Mouse (Mus musculus) left cerebral cortex, postnatal 14 days (tissue): ENCODE data around the gene Pappa2. TPM values are rescaled to one million over a fixed set of nuclear protein-coding genes. Genes with fewer than 3 reads are reported as not detected.
A peak's percentile ranks its signal among the peaks of the same experiment; 100 is the strongest.

Experiments
- DNase-seq, 2 experiments: peaks; one replicate each; pipeline ENCODE4 v3.0.0; 2021 to 2022; ENCODE audit warnings: low spot score in 2 of 2, mixed read lengths in 1 of 2
- intact Hi-C: fragments of 180-260 bp; cut with DNase I; formaldehyde crosslinking; loops from one replicate; pipeline ENCODE4 v1.15.1; 2025
- total RNA-seq, 2 experiments: library from RNA; stranded (reverse); gene quantifications; 2 replicates each; pipeline ENCODE4 v1.2.3; 2021

The Pappa2 gene
- total RNA-seq, 2 experiments from 2014 or later, result 2.6 to 3.2 TPM

DNA sequence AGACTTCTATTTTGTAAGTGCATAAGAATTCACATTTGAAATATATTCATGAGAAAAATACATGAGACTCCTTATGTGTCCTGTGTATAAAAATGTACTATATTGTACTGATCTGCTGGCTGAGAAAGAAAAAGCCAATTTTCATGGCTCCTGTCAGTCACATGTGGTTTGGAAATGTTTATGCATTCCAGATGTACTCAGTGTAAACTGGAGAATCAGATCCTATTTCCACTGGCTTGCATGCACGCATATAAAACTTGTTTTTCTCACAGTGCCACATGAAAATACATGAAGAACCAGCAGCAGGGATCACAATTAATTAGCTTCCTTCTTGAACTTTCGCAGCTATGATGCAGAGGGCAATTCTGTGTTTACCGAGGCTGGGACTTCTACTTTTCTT lies 168.4 kb downstream of the Pappa2 start:
- intact Hi-C loops, result no loop called here
- no peak for DNase-seq

DNA sequence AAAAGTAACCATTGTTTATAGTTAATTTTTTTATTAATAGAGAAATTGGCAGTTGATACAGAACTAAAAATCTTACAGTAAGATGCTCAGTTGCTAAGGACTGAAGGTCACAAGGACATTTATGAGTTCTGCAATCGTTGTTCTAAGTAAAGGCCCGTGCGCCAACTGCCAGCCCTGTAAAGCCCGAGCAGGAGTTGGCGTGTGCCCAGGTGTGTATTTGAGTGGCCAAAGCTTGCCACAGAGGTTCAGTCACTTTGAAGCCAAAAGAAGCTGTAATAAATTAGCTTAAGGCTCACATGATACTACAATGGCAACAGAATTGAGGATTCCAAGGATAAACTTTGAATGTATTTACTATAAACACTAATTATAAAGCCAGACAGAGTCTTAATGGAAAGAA lies 204.8 kb downstream of the Pappa2 start:
- DNase-seq, result no peak
- intact Hi-C loops, result no loop called here

DNA sequence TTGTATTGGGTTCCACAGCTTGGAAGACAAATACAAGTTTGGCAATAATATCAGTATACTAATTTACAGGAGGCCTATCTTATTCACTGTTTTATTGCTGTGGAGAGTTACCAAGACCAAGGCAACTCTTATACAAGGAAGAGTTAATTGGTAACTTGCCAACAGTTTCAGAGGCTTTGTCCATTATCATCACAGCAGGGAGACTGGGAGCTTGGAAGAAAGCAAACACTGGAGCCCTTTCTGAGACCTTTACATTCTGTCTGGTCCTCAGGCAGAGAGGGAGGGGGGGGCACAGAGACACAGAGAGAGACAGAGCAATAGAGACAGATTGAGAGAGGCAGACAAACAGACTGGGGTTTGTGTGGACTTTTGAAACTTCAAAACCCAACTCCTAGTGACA lies 207.2 kb downstream of the Pappa2 start:
- no peak for DNase-seq
- intact Hi-C loops, result no loop called here

DNA sequence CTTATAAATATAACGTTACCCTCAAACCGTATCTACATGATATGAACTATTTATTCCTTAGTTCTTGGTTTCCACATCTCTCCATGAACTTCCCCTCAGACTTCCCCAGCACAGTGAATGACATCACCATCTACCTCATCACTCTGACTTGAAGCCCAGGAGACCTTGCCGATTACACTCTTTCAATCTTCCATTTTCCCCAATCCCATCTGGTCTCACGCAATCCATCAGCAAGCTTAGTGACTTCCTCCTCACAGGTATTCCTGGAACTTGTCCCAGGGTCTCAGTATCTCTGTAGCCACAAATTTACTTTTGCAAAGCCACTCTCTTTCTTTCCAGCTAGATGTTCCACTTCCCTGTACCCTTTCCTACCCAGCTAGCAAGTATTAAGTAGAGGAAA lies 209.5 kb downstream of the Pappa2 start:
- intact Hi-C loops, result no loop called here
- DNase-seq, result no peak

DNA sequence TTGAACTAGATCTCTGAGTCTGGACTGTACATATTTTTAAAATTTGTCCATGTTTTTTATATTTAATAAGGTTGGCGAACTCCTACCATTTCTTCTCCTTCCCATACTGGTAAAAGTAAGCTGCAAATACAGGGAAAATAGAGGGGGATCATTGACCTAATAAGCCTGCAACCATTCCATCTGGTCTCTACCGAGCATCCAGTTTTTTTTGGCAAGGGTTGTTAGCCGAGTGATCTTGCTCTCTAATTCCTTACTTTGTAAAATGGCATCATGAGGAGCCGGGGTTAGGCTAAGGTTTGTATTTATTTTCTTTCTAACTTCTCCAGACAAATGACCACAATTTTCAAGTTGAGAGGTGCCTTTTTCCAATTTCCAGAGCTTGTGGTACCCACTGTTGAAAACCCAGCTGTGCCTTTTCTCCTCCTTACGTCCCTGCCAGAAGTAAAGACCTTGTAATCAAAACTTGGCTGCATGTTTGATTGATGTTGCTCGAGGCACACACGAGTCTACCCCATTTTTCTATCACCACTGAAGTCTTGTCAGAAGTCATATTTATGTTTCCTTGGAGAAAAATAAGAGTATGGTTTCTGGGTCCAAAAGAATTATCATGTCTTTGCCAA lies 210.1 kb downstream of the Pappa2 start:
- intact Hi-C loops, result no loop called here
- DNase-seq, result no peak

DNA sequence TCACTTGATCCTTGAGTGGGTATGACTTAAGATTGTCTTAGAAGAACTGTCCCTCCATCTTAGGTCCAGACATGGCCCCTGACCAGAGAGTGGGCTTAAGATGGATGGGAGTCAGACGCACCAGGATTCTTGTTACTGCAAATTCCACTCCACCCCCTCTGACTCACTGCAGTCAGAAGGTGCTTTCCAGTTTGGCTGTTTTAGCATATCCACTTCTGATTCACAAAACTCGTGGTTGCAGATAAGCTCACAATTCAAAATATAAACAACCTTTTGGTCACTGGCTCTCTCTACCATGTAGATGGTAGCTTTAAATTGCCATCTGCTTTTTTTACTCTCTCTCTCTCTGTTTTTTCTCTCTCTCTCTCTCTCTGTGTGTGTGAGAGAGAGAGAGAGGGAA lies 214.4 kb downstream of the Pappa2 start:
- no peak for DNase-seq
- intact Hi-C loops, result no loop called here

DNA sequence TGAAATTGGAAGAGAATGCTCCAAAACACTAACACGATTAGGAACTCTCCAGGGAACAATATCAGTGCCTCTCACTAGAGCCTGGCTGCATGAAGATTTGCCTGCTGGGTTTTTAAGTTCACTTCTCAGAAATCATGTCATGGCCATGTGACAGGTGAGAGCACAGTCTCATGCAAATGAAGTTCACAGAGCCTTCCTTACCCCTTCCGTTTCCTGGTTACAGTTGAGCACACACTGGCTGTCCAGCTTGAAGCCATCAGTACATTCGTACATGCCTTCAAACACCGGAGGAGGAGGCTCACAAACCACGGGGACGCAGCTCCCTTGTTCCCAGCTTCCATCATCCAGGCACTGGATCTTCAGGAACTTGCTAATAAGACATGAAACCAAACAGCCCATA lies 215.6 kb downstream of the Pappa2 start:
- DNase-seq, result no peak
- intact Hi-C loops, result no loop called here

DNA sequence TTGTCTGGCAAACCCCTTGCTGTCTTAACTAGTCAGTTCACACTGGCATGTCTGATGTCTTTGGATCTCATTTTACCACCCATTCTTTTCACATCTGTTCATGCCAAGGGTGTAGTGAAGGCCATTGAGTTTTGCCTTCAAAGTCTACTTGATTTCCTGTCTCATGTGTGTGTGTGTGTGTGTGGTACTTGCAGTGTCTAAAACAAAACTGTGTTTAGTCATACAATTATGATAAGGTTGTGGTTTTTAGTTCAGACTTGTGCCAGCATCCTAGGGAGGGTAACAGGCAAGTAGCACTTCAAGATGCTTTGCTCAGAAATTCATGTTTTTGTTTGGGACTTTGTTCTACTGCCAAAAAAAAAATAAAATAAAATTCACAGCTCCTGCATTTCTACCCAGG lies 216.1 kb downstream of the Pappa2 start:
- intact Hi-C loops, result no loop called here
- DNase-seq, result no peak

DNA sequence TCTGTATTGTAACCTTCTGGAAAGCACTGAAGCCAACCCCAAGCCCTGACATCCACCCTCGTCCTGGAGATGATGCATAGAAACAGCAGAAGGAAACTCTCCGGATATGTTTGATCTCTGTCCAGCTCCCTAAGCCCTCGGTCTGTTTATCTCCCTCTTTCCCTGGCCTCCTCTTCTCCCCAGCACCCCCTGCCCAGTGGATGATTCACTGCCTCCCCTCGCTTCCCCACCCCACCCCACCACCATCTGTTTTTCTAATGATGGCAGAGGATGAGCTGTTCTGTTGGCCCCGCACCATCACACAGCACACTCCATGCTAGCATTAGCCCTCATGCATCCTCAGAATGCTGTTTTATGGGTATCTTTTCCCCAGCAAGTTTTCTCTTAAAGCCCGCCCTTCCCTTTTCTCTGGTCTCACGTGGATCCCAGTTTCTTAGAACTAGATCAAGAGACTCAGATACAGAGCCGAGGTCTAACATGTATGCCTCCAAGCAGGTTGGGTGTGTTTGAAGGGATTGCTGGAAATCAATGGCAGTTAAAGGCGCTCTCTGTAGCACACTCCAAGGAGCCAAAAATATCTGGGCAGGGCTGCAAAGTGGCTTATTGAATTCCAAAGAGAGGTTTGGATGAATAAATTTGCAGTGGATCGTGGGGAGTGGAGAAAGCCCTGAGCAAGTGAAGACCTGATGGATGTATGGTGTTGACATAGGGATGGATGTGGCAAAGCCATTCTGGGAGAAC lies 231.8 kb downstream of the Pappa2 start:
- intact Hi-C loops, result no loop called here
- no peak for DNase-seq

DNA sequence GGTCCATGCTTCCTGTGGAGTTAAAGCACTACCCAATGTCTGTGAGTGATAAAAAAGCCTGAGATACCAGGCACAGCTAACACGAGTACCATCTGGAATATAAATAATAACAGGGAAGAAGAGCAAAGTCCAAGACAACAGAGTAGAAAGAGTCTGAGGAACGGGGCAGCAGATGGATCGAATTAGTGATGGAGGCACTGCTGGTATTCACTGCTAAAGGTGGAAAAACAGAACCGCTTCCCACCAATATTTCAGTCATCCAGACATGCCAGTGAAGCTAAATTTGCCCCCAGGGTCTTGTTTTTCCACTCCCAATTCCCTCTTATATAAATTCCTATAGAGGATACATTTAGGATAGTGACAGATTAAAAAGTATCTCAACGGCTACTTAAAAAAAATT lies 238.8 kb downstream of the Pappa2 start:
- no peak for DNase-seq
- intact Hi-C loops, result no loop called here

DNA sequence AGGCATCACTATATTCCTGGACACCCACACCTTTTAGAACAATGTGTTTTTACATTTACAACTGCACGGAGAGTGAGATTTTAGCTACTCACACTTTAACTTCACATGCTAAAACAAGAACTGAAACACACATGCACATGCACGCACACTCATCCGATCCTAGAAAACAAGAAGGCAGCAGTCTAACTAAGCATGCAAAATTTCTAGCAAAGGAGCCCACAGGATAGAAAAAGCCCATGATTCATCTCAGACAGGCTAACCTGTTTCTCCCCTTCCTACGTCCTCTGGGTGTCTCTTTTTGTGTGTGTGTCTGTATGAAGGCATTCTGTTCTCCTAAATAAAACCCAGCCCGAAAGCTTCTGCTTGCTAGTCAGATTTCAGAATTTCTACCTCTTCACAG lies 239.3 kb downstream of the Pappa2 start:
- intact Hi-C loops, result no loop called here
- DNase-seq, result peak in 1 of 2 experiments; percentile 64

DNA sequence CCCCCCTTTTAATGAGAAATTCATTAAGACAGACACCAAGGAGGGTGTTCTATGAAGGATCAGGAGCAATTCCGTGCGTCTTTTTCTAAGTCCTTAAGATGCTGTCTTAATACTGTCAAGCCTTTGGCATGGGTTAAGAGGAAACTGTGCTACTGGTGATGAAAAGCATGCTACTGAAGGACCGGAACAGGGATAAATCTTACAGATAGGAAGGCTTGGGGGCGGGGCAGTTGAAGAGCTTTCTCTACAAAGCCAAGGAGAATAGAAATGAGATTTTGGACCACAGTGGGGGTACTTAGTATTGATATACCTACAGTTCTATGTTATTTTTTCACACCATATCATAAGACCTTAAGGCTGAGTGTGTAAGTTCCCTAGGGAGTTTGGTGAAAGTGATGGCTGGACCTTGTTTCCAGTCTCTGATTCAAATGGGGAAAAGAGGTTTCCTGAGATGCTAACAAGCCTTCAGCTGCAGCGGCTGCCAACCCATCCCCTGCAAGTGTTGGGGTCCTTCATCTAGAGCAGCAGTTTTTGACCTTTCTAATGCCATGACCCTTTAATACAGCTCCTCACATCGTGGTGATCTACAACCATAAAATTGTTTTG lies 240.0 kb downstream of the Pappa2 start:
- DNase-seq, result no peak
- intact Hi-C loops, result no loop called here

DNA sequence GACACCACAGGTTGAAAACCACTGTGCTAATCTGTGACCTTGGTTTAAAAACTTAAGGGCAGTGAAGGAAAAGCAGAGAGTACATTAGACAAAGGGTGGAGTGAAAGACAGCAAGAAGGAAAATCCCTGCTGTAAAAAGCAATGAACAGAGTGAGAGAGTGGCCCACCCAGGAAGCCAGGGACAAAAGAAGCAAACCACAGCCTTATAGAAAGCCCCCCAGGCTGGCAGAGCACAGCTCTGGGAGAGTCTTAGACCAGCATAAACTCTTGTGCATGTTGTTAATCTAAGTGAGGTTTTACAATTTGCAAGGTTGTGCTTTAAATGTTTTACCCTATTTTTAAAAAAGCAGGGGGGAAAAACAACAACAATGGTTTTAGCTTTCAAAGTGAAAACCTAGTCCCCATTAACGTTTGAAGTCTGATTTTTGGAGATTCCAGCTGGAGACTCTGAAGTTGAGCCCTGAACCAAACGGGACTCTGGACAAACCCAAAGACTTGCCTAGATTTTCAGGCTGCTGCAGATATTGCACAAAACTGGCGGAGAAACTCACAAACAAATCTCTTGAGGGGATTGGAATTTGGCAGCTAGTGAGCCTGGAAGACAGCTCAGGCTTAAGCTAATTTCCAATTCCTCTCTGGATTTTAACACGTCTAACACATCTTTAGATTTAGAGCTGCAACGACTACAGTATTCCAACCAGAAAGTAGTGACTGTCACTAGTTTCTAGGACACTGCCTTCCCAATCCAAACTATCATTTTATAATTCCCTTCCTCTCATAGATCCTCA lies 241.0 kb downstream of the Pappa2 start:
- intact Hi-C loops, result no loop called here
- DNase-seq, result no peak

DNA sequence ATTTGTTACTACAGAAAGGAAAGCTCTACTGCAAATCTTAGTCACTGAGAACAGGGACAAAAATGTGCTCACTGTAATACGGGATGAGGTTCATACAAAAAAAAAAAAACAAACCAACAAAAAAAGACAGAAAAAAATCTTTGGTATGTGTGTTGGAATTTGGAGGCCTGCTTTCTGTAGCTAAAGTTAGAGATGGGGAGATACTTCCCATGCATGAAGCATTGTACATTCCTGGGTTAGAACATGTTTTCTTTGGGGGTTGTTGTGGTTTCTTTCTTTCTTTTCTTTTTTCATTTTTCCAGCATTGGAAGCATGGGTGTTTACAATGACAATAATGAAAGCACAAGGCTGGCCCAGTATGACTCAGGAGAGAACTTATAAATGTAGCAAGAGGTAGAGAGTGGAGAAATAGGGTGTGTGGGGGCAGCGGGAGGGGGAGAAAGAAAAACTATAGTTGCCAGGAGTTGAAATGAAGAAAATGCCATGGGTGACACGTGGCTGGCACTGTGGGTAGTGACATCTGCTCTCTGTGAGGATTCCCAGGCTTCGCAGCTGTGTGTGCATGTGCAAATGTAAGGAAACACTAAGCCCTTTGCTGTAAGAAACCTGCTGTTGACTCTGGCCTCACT lies 247.3 kb downstream of the Pappa2 start:
- intact Hi-C loops, result no loop called here
- peak; percentile 9 to 62 for DNase-seq

DNA sequence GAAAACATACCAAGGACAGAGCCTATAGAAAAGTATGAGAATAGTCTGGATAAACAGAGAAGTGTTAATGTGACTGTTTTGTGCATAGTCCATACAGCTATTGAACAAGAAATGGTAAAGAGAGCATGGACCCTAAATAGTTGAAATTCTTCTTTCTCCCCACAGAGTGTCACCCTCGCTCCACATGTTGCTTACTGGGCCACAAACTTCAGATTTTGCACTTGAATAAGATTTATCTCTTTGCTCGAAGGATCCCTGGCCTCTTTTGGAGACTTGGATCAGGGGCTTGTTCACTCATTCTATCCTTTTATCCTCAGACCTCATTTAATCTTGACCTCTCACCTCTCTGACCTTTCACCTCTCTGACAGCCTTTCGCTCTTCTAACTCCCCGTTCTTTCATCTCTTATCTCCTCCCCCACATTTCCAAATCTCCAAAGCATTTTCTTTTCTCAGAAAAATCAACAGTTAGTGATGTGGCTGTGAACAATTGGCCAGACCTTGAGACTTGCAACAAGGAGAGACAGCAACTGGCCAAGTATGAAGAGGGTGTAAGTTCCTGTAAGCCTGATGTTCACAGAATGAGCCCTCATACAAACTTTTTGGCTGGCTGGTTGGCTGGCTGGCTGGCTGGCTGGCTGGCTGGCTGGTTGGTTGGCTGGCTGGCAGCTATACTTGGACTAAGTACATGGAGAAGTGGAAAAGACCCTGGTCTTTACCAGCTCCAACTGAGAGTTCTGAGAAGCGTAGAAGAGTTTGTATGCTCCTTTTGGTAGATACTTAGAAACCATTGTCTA lies 266.8 kb downstream of the Pappa2 start:
- intact Hi-C loops, result loop anchor here (1.0 to 10.0 kb wide), 3 partner anchors 240 to 1471 kb away; no protein-coding TSS in a partner anchor
- DNase-seq, result peak in 1 of 2 experiments; percentile 62

DNA sequence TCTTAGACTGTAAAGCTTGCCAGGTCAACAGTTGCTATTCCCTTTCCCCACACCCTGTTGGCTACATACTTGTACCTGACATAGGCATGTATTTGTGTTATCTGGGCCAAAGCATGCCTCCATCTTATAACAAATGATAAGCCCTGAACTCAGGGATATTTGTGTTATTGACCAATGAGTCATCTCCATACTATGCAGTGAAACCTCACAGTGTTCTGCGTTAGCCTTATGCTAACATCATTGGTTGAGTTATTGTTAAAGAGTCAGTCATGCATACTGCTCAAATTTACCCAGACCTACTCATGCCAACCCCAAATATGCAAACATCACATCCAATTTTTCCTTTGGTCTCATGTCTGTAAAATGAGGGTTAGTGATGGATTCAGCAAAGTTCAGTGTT lies 279.0 kb downstream of the Pappa2 start:
- intact Hi-C loops, result no loop called here
- no peak for DNase-seq

DNA sequence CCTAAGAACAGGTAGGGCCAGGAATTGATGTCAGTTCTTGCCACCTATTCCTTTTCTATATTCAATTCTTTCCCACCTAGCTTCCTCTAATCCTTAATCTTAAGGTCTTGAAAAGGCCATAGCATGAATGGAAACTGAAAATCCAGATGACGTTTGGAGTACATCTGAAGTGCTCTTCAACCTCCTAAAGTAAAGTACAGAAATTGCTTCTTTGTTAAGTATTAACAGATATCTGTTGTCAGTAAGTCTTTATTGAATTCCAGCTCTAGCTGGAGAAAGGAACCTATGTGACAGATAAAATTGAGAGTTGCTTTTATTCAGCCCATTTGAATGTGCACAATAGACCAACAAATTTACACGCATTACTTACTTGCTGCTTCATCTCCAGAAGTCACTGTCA lies 280.1 kb downstream of the Pappa2 start:
- DNase-seq, result no peak
- intact Hi-C loops, result no loop called here

DNA sequence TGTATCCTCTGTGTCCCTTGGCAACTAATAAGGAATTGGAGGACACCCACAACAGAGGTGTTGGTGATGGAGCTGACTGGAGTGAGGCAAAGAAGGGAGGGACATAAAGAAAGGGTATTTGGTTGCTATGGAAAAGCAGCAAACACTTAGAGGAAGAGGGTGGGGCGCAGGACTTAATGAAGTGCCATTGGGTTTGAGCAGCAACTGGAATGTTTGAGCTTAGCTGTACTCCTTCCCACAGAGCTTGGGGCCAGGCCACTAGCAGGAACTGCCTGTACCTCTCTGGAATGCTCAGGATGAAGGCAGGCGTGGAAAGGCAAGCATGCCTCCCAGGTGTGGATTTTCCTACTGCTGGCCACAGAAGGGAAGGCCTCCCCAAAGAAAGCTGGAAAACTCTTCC lies 281.0 kb downstream of the Pappa2 start:
- intact Hi-C loops, result no loop called here
- DNase-seq, result no peak
